Comparison of ENCODE assay signal across 8 mouse cellular contexts in the genomic region with DNA sequence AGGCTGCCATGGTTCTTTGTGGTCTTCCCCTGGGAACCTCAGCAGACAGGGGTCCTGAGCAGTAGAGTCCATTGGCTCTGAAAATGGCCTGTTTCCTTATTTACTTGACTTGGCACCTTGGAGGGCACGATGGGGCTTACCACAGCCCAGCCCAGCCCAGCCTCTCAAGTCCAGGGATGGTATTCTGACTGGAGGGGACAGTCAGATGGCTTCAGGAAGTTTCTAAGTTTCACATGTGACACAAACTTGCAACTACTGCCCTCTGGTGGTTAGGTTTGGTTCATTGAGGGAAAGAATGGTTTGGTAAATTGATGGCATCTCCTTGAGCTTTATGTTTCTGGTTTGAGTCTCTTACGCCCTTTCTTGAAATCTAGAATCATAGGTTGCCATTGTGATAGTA. TPM values are rescaled to one million over a fixed set of nuclear protein-coding genes. Genes with fewer than 3 reads are reported as not detected.
DNase-seq lines count a peak whose midpoint lies in the region; ATAC-seq and TF ChIP-seq lines count a peak whose summit lies in the region.

No protein-coding gene starts in this region.

- peak; percentile 82 for DNase-seq in hindbrain, embryonic 11.5 days (ENCODE audit: low spot score)
- peak; percentile 59 for DNase-seq in ES-E14 (ENCODE audit: low read depth, low spot score)
- peak; percentile 2 to 55 for DNase-seq in adrenal gland, postnatal 36 days
- peak; percentile 33 to 40 for DNase-seq in left cerebral cortex, adult 2 months (ENCODE audit: extremely low spot score in 1 of 2, low spot score in 2 of 2)
- DNase-seq in retina, adult 2 months (ENCODE audit: low read depth, low spot score) = peak; percentile 43
- DNase-seq in urinary bladder, postnatal 4 days (ENCODE audit: low spot score in 2 of 2) = no peak

- H3K9ac ChIP-seq in hindbrain, embryonic 11.5 days (ENCODE audit: low read depth, low read length) = no peak overlapping the region
- no peak overlapping the region for H3K9ac ChIP-seq in hindbrain, embryonic 12.5 days
- H3K9ac ChIP-seq in ES-E14 (ENCODE audit: insufficient read depth, low read depth, low read length, poor library complexity, severe bottlenecking) = no peak overlapping the region

- TF ChIP-seq CTCF in left cerebral cortex, adult 2 months (IDR thresholded peaks at IDR 0.05) = peak; percentile 72

- H3K4me1 ChIP-seq in hindbrain, embryonic 11.5 days (replicated peaks; ENCODE audit: control insufficient read depth, insufficient read depth, low read length) = no peaks in the 10 kb centered on the region
- H3K4me1 ChIP-seq in hindbrain, embryonic 12.5 days = no peaks in the 10 kb centered on the region
- peaks cover 0 to 3% of the 10 kb centered on the region in 2 experiments; a peak in 1 of 4 replicates for H3K4me1 ChIP-seq in ES-E14 (ENCODE audit: control insufficient read depth in 2 of 2, insufficient read depth in 2 of 2, low read length in 2 of 2, poor library complexity in 1 of 2)

- in situ Hi-C loops in ES-E14 (cut with MboI; ENCODE audit: low sequenced_read_pairs in 2 of 2, unreplicated experiment in 2 of 2) = loop anchor here in 1 of 2 experiments (10.0 kb wide), 1 partner anchor 184 kb away; no protein-coding TSS in a partner anchor

- no peak for ATAC-seq in hindbrain, embryonic 11.5 days (ENCODE audit: low FRiP score)
- ATAC-seq in hindbrain, embryonic 12.5 days (ENCODE audit: low FRiP score) = no peak
- ATAC-seq in granulocyte monocyte progenitor cell, adult 5-6 weeks (replicated peaks; ENCODE audit: poor library complexity, severe bottlenecking) = peak; percentile 90

- H3K27ac ChIP-seq in hindbrain, embryonic 11.5 days (ENCODE audit: low read depth, low read length) = no peak overlapping the region
- H3K27ac ChIP-seq in hindbrain, embryonic 12.5 days = no peak overlapping the region
- no peak overlapping the region for H3K27ac ChIP-seq in ES-E14 (ENCODE audit: insufficient read depth, low read depth, low read length, poor library complexity, severe bottlenecking)
- H3K27ac ChIP-seq in left cerebral cortex, adult 2 months = no peak overlapping the region

- H3K4me2 ChIP-seq in hindbrain, embryonic 11.5 days (replicated peaks; ENCODE audit: low read depth, low read length) = no peak overlapping the region
- no peak overlapping the region for H3K4me2 ChIP-seq in hindbrain, embryonic 12.5 days (replicated peaks)

- H3K36me3 ChIP-seq in hindbrain, embryonic 11.5 days (ENCODE audit: control insufficient read depth, insufficient read depth, low read length) = no peaks in the 10 kb centered on the region
- H3K36me3 ChIP-seq in hindbrain, embryonic 12.5 days = no peaks in the 10 kb centered on the region
- H3K36me3 ChIP-seq in ES-E14 (ENCODE audit: control insufficient read depth, insufficient read depth, low read length, poor library complexity, severe bottlenecking) = no peaks in the 10 kb centered on the region

- no peak overlapping the region for H3K4me3 ChIP-seq in hindbrain, embryonic 11.5 days (ENCODE audit: low read depth, low read length)
- H3K4me3 ChIP-seq in hindbrain, embryonic 12.5 days = no peak overlapping the region
- H3K4me3 ChIP-seq in ES-E14 (ENCODE audit: insufficient read depth in 1 of 2, low read depth in 1 of 2, low read length in 2 of 2, poor library complexity in 1 of 2, severe bottlenecking in 1 of 2) = no peak overlapping the region
- H3K4me3 ChIP-seq in left cerebral cortex, adult 2 months = no peak overlapping the region

- no peaks in the 10 kb centered on the region for H3K9me3 ChIP-seq in hindbrain, embryonic 11.5 days (ENCODE audit: control insufficient read depth, low read length)
- no peaks in the 10 kb centered on the region for H3K9me3 ChIP-seq in hindbrain, embryonic 12.5 days (replicated peaks)
- no peaks in the 10 kb centered on the region for H3K9me3 ChIP-seq in ES-E14 (ENCODE audit: control insufficient read depth, insufficient read depth, low read depth, low read length)

- intact Hi-C loops in left cerebral cortex, adult 2 months (cut with DNase I) = loop anchor here (1.0 to 10.0 kb wide), 3 partner anchors 116 to 1814 kb away; no protein-coding TSS in a partner anchor

- WGBS in hindbrain, embryonic 11.5 days = 42% methylated on average over 2 of the region's 2 CpGs
- WGBS in hindbrain, embryonic 12.5 days = 34% methylated on average over 2 of the region's 2 CpGs

- no peaks in the 10 kb centered on the region for H3K27me3 ChIP-seq in hindbrain, embryonic 11.5 days (ENCODE audit: control insufficient read depth, insufficient read depth, low read length)
- no peaks in the 10 kb centered on the region for H3K27me3 ChIP-seq in hindbrain, embryonic 12.5 days

TF ChIP-seq in ES-E14, 5 proteins besides CTCF, POLR2A, EP300 and RAD21:
- TF ChIP-seq CHD2 (IDR thresholded peaks at IDR 0.05; ENCODE audit: low read depth, low read length) (no peak), HCFC1 (IDR thresholded peaks at IDR 0.05; ENCODE audit: borderline replicate concordance, insufficient read depth, low read length) (no peak), ZNF384 (IDR thresholded peaks at IDR 0.05; ENCODE audit: low read depth, low read length) (no peak), MAFK (IDR thresholded peaks at IDR 0.05; ENCODE audit: insufficient read depth, low read depth, low read length) (no peak), ZC3H11A (IDR thresholded peaks at IDR 0.05; ENCODE audit: borderline replicate concordance, low read depth, low read length) (no peak)

RNA-seq across cellular contexts. Expression of a gene that starts 38.7 kb away (rescaled TPM):
- polyA plus RNA-seq in hindbrain, embryonic 11.5 days (2014; fragmentation: Nextera tagmentation; extraction: Ambion mirVana) = 0.19 and 0.49 TPM in 2 replicates
- polyA plus RNA-seq in hindbrain, embryonic 12.5 days (2016; fragmentation: Nextera tagmentation; extraction: Ambion mirVana) = 1.8 and 2.0 TPM in 2 replicates
- total RNA-seq in ES-E14 (2012; rRNA removed) = 0.05 and 0.62 TPM in 2 replicates
- total RNA-seq in adrenal gland, postnatal 36 days (2021) = 10 to 100 TPM in 1 of 2 experiments, 1 to 10 TPM in 1; 9.9 to 13.1 TPM
- total RNA-seq in granulocyte monocyte progenitor cell, adult 5-6 weeks (2014; fragmentation: Nextera tagmentation) = not detected in 2 replicates
- not detected in 2 replicates for total RNA-seq in granulocyte monocyte progenitor cell, adult 5-6 weeks (2017)
- under 1 TPM; 0.09 to 0.14 TPM for total RNA-seq in left cerebral cortex, adult 2 months (2021)

RNA-seq across cellular contexts. Expression of a gene that starts 49.4 kb away (rescaled TPM):
- not detected in 2 replicates for polyA plus RNA-seq in hindbrain, embryonic 11.5 days (2014; fragmentation: Nextera tagmentation; extraction: Ambion mirVana)
- polyA plus RNA-seq in hindbrain, embryonic 12.5 days (2016; fragmentation: Nextera tagmentation; extraction: Ambion mirVana) = not detected in 2 replicates
- 0.27 TPM in 1 of 2 replicates, not detected in the other for total RNA-seq in ES-E14 (2012; rRNA removed)
- total RNA-seq in adrenal gland, postnatal 36 days (2021) = not detected
- total RNA-seq in granulocyte monocyte progenitor cell, adult 5-6 weeks (2014; fragmentation: Nextera tagmentation) = not detected in 2 replicates
- total RNA-seq in granulocyte monocyte progenitor cell, adult 5-6 weeks (2017) = not detected in 2 replicates
- under 1 TPM in 1 of 2 experiments, not detected in 1; 0.27 TPM for total RNA-seq in left cerebral cortex, adult 2 months (2021)

Comparison
In these comparisons a context has a peak if more than half of its experiments do, and no peak if none do; other contexts are left out.
1. DNase-seq: peak in hindbrain, embryonic 11.5 days (single experiment), ES-E14 (single experiment), adrenal gland, postnatal 36 days (2 of 2), left cerebral cortex, adult 2 months (2 of 2) and retina, adult 2 months (single experiment); none in urinary bladder, postnatal 4 days (0 of 2).